In the genomic region with DNA sequence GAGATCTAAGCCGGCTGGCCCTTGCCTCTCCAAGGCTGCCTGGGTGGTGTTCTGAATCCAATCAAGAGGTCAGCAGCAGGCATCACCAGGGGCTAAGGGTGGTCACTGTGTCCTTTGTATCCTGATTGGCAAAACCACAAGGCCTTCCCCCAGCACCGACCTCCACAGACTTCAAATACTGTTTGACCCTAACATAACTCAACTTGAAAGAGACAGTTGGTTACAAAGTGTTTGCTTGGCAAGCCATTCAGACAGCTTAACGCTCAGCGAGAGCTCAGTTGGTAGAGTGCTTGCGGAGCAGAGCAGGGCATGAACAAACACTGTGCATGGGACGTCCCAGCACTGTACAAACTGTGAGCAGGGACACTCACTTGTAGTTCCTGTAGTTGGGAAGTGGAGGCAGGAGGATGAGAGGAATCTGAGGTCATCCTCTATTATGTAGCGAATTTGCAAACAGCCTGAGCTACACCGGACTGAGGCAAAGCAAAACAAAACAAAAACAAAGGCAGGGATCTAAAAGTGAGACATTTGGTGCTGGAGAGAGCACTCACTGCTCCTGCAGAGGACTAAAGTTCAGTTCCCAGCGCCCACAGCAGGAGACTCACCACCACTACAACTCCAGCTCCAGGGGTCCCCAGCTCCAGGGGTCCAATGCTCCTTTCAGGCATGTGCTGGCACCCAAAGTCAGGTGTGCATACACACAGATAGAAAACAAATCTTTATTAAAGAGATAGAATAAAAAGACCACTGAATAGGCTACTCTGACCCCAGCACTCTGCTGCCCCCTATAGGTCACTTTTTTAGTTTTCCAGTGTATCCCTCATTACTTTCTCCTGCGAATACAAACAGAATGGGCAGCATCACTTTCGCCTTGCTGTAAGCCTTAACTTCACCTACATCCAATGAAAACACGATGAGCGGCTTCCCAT, we compare ENCODE assay signal across 9 mouse cellular contexts.
DNase-seq lines count a peak whose midpoint lies in the region; ATAC-seq and TF ChIP-seq lines count a peak whose summit lies in the region.
"Had no signal": no experiment of that assay in that cellular context is flagged by ENCODE, and none has a peak within 500 bp of the region (broad histone marks: within the 10 kb centered on the region; RNA-seq: fewer than 3 reads in every experiment).

No protein-coding gene starts in this region.

- H3K27ac ChIP-seq in lung, embryonic 14.5 days (ENCODE audit: low read depth), result no peak overlapping the region
- H3K27ac ChIP-seq in cortical plate, adult 2 months (ENCODE audit: insufficient read depth, low read length), result no peak overlapping the region
- no peak overlapping the region for H3K27ac ChIP-seq in limb, embryonic 14.5 days (replicated peaks; ENCODE audit: low read depth, low read length)

- DNase-seq in cerebellum, adult 9-10 months, result peak; percentile 10
- peak; percentile 82 for DNase-seq in lung, embryonic 14.5 days
- no peak for DNase-seq in lung, adult 2 months
- peak; percentile 59 for DNase-seq in limb, embryonic 14.5 days (ENCODE audit: low spot score)
- DNase-seq in thymus, postnatal 4 days, result peak; percentile 44
- no peak for DNase-seq in frontal cortex, postnatal 25 days (ENCODE audit: low spot score in 2 of 2)

- TF ChIP-seq POLR2A in lung, adult 2 months (IDR thresholded peaks at IDR 0.05; ENCODE audit: borderline replicate concordance, extremely low read depth, low read depth, low read length), result no peak
- TF ChIP-seq POLR2A in cortical plate, adult 2 months (IDR thresholded peaks at IDR 0.05; ENCODE audit: extremely low read depth, insufficient read depth, low read length), result no peak
- no peak for TF ChIP-seq POLR2A in limb, embryonic 14.5 days (IDR thresholded peaks at IDR 0.05; ENCODE audit: borderline replicate concordance, extremely low read depth, insufficient read depth, insufficient read length)

- 44% methylated on average over 13 of the region's 13 CpGs for WGBS in lung, embryonic 14.5 days
- WGBS in lung, adult 2 months, result 54% methylated on average over 13 of the region's 13 CpGs
- 61% methylated on average over 13 of the region's 13 CpGs for WGBS in limb, embryonic 14.5 days

- ATAC-seq in cerebellum, adult (ENCODE audit: insufficient number of reproducible peaks, low FRiP score, low TSS enrichment), result no peak
- peak; percentile 40; the same call in 1 of the 2 replicates for ATAC-seq in lung, embryonic 14.5 days (ENCODE audit: insufficient read depth)
- no peak for ATAC-seq in limb, embryonic 14.5 days (ENCODE audit: low FRiP score, low read depth)

- peaks cover 9% of the 10 kb centered on the region; the same call in 1 of the 2 replicates for H3K4me1 ChIP-seq in lung, embryonic 14.5 days (ENCODE audit: insufficient read depth)
- H3K4me1 ChIP-seq in lung, adult 2 months (ENCODE audit: control insufficient read depth, insufficient read depth, low read length), result no peaks in the 10 kb centered on the region
- H3K4me1 ChIP-seq in cortical plate, adult 2 months (ENCODE audit: control insufficient read depth, insufficient read depth, low read length), result peaks cover 6% of the 10 kb centered on the region
- peaks cover 11% of the 10 kb centered on the region for H3K4me1 ChIP-seq in limb, embryonic 14.5 days (ENCODE audit: control insufficient read depth, insufficient read depth, low read length)

- no peak overlapping the region for H3K9ac ChIP-seq in lung, embryonic 14.5 days
- H3K9ac ChIP-seq in limb, embryonic 14.5 days (ENCODE audit: low read depth, low read length, severe bottlenecking), result no peak overlapping the region

- no peaks in the 10 kb centered on the region for H3K9me3 ChIP-seq in lung, embryonic 14.5 days (ENCODE audit: low read depth, low read length)
- H3K9me3 ChIP-seq in limb, embryonic 14.5 days (ENCODE audit: control insufficient read depth, low read length), result no peaks in the 10 kb centered on the region

- H3K4me3 ChIP-seq in lung, embryonic 14.5 days (ENCODE audit: low read depth, low read length), result no peak overlapping the region
- H3K4me3 ChIP-seq in lung, adult 2 months (replicated peaks; ENCODE audit: extremely low read depth, low read depth, low read length), result no peak overlapping the region
- H3K4me3 ChIP-seq in cortical plate, adult 2 months (ENCODE audit: insufficient read depth, low read length), result no peak overlapping the region
- H3K4me3 ChIP-seq in limb, embryonic 14.5 days (replicated peaks; ENCODE audit: low read length), result no peak overlapping the region
- H3K4me3 ChIP-seq: erythroblast, embryonic 14.5 days had no signal

- no peaks in the 10 kb centered on the region for H3K27me3 ChIP-seq in lung, embryonic 14.5 days (ENCODE audit: insufficient read depth, low read length)
- no peaks in the 10 kb centered on the region for H3K27me3 ChIP-seq in limb, embryonic 14.5 days (ENCODE audit: control insufficient read depth, insufficient read depth, low read length)

- no peak overlapping the region for H3K4me2 ChIP-seq in lung, embryonic 14.5 days
- no peak overlapping the region for H3K4me2 ChIP-seq in limb, embryonic 14.5 days (replicated peaks; ENCODE audit: low read depth, low read length, severe bottlenecking)

- peak; percentile 71 for TF ChIP-seq CTCF in lung, embryonic 14.5 days (IDR thresholded peaks at IDR 0.05; ENCODE audit: low read depth)
- no peak for TF ChIP-seq CTCF in lung, adult 2 months (IDR thresholded peaks at IDR 0.05; ENCODE audit: insufficient read depth, low read length)
- peak; percentile 21; the same call in 1 of the 2 replicates for TF ChIP-seq CTCF in cortical plate, adult 2 months (IDR thresholded peaks at IDR 0.05; ENCODE audit: extremely low read depth, insufficient read depth, low read length)

- no peaks in the 10 kb centered on the region for H3K36me3 ChIP-seq in lung, embryonic 14.5 days (ENCODE audit: insufficient read depth)
- H3K36me3 ChIP-seq in limb, embryonic 14.5 days (ENCODE audit: control insufficient read depth, insufficient read depth, low read length), result no peaks in the 10 kb centered on the region

Comparison
In these comparisons a context has a peak if more than half of its experiments do, and no peak if none do; other contexts are left out.
1. DNase-seq: peak in cerebellum, adult 9-10 months (single experiment), lung, embryonic 14.5 days (single experiment), limb, embryonic 14.5 days (single experiment) and thymus, postnatal 4 days (single experiment); none in lung, adult 2 months (single experiment) and frontal cortex, postnatal 25 days (0 of 2).